Mouse (Mus musculus) midbrain, embryonic 14.5 days (tissue): ENCODE results near the gene Gfpt1. TPM values are rescaled to one million over a fixed set of nuclear protein-coding genes. Genes with fewer than 3 reads are reported as not detected.

Source experiments
- ATAC-seq: fragments of 200-750 bp; cut with Nextera tagmentation; 2 replicates; pipeline ENCODE4 v1.8.0; 2017; ENCODE audit warnings: moderate number of reproducible peaks, moderate library complexity; ENCODE audit not compliant: low FRiP score, low TSS enrichment
- DNase-seq: peaks from one replicate; pipeline ENCODE4 v3.0.0-alpha.2; 2015
- H3K27ac ChIP-seq: fragments of 300-500 bp; sonication (generic); replicated peaks from 2 replicates; pipeline ENCODE4 v1.5.1; 2014; ENCODE audit warnings: mild to moderate bottlenecking, low read depth, low read length, moderate library complexity
- H3K27me3 ChIP-seq: fragments of 300-500 bp; sonication (generic); 2 replicates; pipeline ENCODE4 v1.6.1; 2014; ENCODE audit warnings: low read length, control low read depth, mixed read lengths; ENCODE audit not compliant: control insufficient read depth, insufficient read depth
- H3K36me3 ChIP-seq: fragments of 300-500 bp; sonication (generic); 2 replicates; pipeline ENCODE4 v1.6.1; 2014; ENCODE audit warnings: low read length, control low read depth; ENCODE audit not compliant: control insufficient read depth, insufficient read depth
- H3K4me1 ChIP-seq: fragments of 300-500 bp; sonication (generic); 2 replicates; pipeline ENCODE4 v1.6.1; 2014; ENCODE audit warnings: mild to moderate bottlenecking, antibody characterized with exemption, low read length, control low read depth; ENCODE audit not compliant: control insufficient read depth, insufficient read depth
- H3K4me2 ChIP-seq: fragments of 300-500 bp; sonication (generic); 2 replicates; pipeline ENCODE4 v1.6.1; 2014; ENCODE audit warnings: mild to moderate bottlenecking, low read length, moderate library complexity
- H3K4me3 ChIP-seq: fragments of 300-500 bp; sonication (generic); replicated peaks from 2 replicates; pipeline ENCODE4 v1.5.1; 2014; ENCODE audit warnings: low read depth, low read length
- H3K9ac ChIP-seq: fragments of 300-500 bp; sonication (generic); replicated peaks from 2 replicates; pipeline ENCODE4 v1.6.1; 2014; ENCODE audit warnings: mild to moderate bottlenecking, low read length, moderate library complexity
- H3K9me3 ChIP-seq: fragments of 300-500 bp; sonication (generic); 2 replicates; pipeline ENCODE4 v1.6.1; 2016; ENCODE audit warnings: low read length, control low read depth, mixed read lengths; ENCODE audit not compliant: control insufficient read depth
- WGBS: fragments of 180-500 bp; shearing (Covaris S2); extraction: QIAGEN DNeasy Blood & Tissue Kit; methylation state at CpG from one replicate; pipeline ENCODE4 v1.1.7; 2014; 5-methylcytosine and 5-hydroxymethylcytosine counted together
- polyA plus RNA-seq: library from polyadenylated mRNA; unstranded; fragments of >200 nt; fragmentation: Nextera tagmentation; extraction: Ambion mirVana; gene quantifications from 2 replicates; pipeline ENCODE4 v1.2.1, GENCODE M21; 2014

Gene Gfpt1
- polyA plus RNA-seq, 1 experiment from 2014 or later, result 27.3 TPM

DNA sequence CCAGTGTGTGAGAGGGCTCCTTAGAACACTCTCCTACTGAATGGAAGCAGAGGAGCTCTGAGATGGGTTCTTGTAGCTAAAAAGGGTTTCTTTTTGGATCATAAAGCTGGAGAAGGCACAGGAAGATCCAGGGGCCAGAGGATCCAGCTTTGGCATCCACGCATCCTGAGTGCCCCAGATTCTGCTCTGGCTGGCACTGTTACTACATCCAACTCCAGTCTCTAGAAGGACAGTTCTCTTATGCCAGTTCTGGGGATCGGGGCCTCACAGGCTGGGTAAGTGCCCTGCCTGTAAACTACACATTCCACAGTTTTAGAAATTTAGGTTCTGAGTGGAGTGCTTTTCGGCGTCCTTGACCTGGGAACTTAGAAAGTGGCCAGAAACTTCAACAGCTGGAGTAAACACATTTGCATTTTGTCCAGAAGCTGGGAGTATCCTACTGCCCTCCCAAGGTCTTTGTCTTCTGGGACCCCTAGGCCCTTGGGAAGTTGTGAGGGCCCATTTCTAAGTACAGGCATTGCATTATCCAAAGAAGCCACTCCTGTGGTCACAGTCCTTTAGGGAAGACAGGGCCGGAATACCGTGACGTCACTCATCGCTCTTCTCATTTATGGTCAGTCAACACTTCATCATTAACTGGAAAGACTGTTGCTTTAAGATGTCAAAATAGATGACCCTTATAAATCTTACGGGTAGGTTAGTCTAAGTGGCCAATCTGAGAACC is 57.8 kb downstream of the Gfpt1 start:
- DNase-seq (no peak), ATAC-seq (no peak)
- H3K27ac ChIP-seq, result peak overlapping the region; percentile 38; the same call in 1 of the 2 replicates
- no peak overlapping the region for H3K4me3 ChIP-seq
- H3K4me1 ChIP-seq, result peaks cover 8% of the 10 kb centered on the region; the same call in 1 of the 2 replicates
- no peaks in the 10 kb centered on the region for H3K9me3 ChIP-seq
- no peak overlapping the region for H3K4me2 ChIP-seq
- H3K36me3 ChIP-seq, result no peaks in the 10 kb centered on the region
- H3K27me3 ChIP-seq, result no peaks in the 10 kb centered on the region
- H3K9ac ChIP-seq, result no peak overlapping the region
- WGBS, result 93% methylated on average over 9 of the region's 9 CpGs

DNA sequence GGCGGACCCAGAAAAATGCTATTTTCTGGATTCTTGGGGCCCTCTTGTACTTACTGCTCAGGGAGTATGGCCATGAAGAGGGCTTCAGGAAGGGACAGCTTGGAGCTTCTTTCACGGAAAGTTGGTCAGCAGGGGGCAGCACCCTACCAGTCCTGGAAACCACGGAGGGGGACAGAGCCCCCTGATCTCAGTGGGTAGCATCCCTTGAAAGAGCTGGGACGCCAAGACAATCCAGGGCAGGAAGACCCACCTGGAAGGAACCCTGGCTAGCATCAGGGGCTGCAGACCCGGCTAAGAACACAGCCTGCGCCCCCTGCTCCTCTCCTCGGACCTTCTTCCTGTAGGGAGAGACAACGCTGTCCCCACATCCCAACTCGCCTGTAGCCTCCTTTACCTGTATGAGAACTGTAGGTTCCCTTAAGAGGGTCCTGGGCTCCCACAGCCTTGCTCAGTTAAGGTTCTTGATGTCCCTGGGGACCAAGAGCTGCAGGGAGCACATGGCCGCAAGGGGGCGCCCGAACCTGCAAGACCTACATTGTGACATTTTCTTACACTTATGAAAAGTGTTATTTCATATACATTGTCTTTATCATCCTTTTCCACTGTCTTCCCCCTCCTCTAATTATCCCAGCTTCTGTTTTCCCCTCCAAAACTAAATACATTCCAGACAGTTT is 58.8 kb downstream of the Gfpt1 start:
- Histone ChIP-seq H3K36me3 (no peaks in the 10 kb centered on the region), H3K4me2 (peak overlapping the region; percentile 59), H3K4me3 (peak overlapping the region; percentile 24), H3K9me3 (no peaks in the 10 kb centered on the region), H3K27ac (no peak overlapping the region), H3K27me3 (no peaks in the 10 kb centered on the region), H3K4me1 (peaks cover 8% of the 10 kb centered on the region; the same call in 1 of the 2 replicates), H3K9ac (peak overlapping the region; percentile 41)
- DNase-seq, result peak; percentile 96
- 15% methylated on average over 12 of the region's 12 CpGs for WGBS
- ATAC-seq, result peak; percentile 70; the same call in 1 of the 2 replicates

DNA sequence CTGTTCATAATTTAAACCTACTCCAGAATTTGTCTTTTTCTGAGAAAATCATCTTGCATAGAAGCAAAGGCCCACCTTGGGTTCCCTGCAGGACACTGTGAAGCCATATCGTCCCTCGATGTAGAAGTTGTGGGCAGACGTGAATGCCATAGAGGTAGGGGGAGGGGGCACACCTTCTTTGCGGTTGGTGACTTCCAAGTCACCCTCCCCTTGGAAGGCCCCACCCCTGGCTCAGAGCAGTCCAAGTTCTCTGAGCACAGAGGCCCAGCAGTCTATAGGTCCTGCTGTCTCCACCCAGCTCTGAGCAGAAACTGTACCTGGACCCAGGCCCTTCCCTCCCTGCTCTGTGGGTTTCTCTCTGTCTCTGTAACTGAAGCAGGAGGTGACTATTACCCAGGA is 59.3 kb downstream of the Gfpt1 start:
- Histone ChIP-seq H3K9me3 (no peaks in the 10 kb centered on the region), H3K4me3 (no peak overlapping the region), H3K36me3 (no peaks in the 10 kb centered on the region), H3K9ac (no peak overlapping the region), H3K27ac (no peak overlapping the region), H3K27me3 (no peaks in the 10 kb centered on the region), H3K4me1 (peaks cover 8% of the 10 kb centered on the region; the same call in 1 of the 2 replicates), H3K4me2 (no peak overlapping the region)
- DNase-seq (no peak), ATAC-seq (no peak)
- WGBS, result 29% methylated on average over 4 of the region's 4 CpGs

DNA sequence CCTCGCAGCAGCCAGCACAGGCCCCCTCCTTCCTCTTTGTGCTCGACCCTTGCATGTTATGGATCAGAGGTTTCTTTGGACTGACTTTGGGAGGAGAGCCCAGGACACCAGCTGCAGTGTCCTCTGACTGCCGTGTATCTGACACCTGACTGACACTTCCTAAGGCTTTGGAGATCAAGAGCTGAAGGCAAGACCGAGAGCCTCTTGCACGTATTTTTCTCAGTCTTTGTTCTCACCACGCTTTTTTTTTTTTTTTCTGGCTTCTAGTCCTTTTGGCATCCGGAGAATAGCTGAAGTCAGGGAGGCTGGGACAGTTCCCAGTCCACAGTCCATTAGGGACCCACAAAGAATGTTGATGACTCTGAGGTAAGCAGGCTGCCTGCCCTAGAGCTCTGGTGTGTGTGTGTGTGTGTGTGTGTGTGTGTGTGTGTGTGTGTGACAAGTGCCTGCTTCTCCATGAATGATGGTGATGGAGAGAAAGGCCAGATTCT is 59.8 kb downstream of the Gfpt1 start:
- Histone ChIP-seq H3K4me3 (no peak overlapping the region), H3K9me3 (no peaks in the 10 kb centered on the region), H3K27ac (no peak overlapping the region), H3K9ac (no peak overlapping the region), H3K4me1 (peaks cover 8% of the 10 kb centered on the region; the same call in 1 of the 2 replicates), H3K27me3 (no peaks in the 10 kb centered on the region), H3K4me2 (no peak overlapping the region), H3K36me3 (no peaks in the 10 kb centered on the region)
- ATAC-seq (no peak), DNase-seq (peak; percentile 8)
- WGBS, result 10% methylated on average over 7 of the region's 7 CpGs

DNA sequence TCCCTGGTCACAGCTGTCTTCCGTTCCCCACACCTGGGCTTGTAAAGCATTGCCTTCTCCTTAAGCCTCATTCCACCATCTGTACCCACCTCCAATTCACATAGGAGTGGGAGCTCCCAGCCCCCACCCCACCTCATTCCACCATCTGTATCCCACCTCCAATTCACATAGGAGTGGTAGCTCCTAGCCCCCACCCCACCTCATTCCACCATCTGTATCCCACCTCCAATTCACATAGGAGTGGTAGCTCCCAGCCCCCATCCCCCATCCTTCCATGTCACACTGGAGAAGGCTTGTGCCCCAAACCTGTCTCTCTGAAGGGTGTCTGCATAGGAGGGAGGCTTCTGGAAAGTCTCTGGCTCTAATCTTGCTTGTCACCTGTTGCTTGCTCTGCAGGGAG is 60.7 kb downstream of the Gfpt1 start:
- Histone ChIP-seq H3K27me3 (no peaks in the 10 kb centered on the region), H3K9ac (no peak overlapping the region), H3K4me2 (no peak overlapping the region), H3K4me1 (peaks cover 8% of the 10 kb centered on the region; the same call in 1 of the 2 replicates), H3K4me3 (no peak overlapping the region), H3K9me3 (no peaks in the 10 kb centered on the region), H3K27ac (no peak overlapping the region), H3K36me3 (no peaks in the 10 kb centered on the region)
- 100% methylated on average over 1 of the region's 1 CpGs for WGBS
- no peak for DNase-seq
- no peak for ATAC-seq

DNA sequence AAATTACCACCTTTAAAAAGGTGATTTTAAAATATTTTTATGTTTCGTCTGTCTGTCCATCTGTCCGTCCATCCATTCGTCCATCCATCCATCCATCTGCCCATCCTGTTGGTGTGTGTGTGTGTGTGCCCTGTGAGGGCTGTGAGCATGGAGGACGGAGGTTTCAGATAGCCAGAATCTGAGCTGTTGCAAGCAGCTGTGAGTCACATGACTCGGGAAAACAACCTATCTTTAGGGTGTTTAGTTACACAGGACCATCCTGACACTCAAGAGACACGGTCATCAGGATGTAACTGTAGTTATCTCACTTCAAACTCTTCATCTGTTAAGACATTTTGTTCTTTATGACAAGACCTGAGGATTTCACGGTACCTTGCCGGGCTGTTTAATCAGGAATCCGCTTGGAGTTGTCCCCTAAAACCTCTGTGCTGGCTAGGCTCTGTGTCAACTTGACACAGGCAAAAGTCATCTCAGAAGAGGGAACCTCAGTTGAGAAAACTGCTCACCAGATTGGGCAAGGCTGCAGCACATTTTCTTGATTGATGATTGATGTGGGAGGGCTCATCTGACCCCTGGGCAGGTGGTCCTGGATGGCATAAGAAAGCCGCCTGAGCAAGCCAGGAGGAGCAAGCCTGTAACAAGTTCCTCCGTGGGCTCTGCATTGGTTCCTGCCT is 61.6 kb downstream of the Gfpt1 start, which contains the start of gene D6Ertd527e:
TSS of gene D6Ertd527e (plus strand) at position 624 of the 674 bp plus-strand sequence.
- no peak within 1 kb of the TSS for H3K27ac ChIP-seq
- H3K4me1 ChIP-seq, result peaks cover 6% of the 10 kb centered on the region; the same call in 1 of the 2 replicates
- H3K36me3 ChIP-seq, result no peaks in the 10 kb centered on the region
- ATAC-seq (no peak), DNase-seq (no peak)
- no peaks in the 10 kb centered on the region for H3K9me3 ChIP-seq
- H3K4me2 ChIP-seq, result no peak within 1 kb of the TSS
- no peak within 1 kb of the TSS for H3K9ac ChIP-seq
- H3K4me3 ChIP-seq, result no peak within 1 kb of the TSS
- 88% methylated on average over 11 of the region's 11 CpGs for WGBS
- no peaks in the 10 kb centered on the region for H3K27me3 ChIP-seq

DNA sequence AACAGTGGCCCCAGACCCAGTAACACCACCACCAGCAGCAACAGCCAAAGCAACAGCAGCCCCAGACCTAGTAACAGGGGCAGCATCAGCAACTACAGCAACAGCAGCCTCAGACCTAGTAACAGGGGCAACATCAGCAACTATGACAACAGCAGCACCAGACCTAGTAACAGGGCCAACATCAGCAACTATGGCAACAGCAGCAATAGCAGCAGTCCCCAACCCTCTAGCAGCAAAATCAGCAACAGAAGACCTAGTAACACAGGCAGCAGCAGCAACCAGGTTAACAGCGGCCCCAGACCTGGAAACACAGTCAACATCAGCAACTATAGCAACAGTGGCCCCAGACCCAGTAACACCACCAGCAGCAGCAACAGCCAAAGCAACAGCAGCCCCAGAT is 68.8 kb downstream of the Gfpt1 start:
- DNase-seq (no peak), ATAC-seq (no peak)
- Histone ChIP-seq H3K9ac (no peak overlapping the region), H3K4me2 (no peak overlapping the region), H3K9me3 (no peaks in the 10 kb centered on the region), H3K4me3 (no peak overlapping the region), H3K4me1 (no peaks in the 10 kb centered on the region), H3K27ac (no peak overlapping the region), H3K27me3 (no peaks in the 10 kb centered on the region), H3K36me3 (no peaks in the 10 kb centered on the region)
- 97% methylated on average over 1 of the region's 1 CpGs for WGBS

DNA sequence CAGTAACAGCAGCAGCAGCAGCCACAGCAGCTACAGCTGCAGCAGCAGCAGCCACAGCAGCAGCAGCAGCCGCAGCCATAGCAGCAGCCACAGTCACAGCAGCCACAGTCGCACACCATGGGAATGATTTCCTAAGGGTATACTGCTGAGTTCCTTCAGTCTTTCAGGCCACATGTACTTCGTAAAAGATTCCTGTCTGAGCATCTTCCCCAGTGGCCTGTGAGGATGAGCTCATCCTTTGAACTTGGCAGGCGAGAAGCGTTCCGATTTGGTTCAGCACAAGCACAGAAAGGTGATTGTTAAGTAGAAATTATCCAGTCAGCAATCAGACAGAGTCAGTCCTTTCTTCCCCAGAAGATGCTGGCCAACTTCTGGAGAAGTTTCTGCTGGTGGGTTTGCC is 69.5 kb downstream of the Gfpt1 start:
- Histone ChIP-seq H3K9me3 (no peaks in the 10 kb centered on the region), H3K9ac (no peak overlapping the region), H3K4me1 (no peaks in the 10 kb centered on the region), H3K27me3 (no peaks in the 10 kb centered on the region), H3K36me3 (no peaks in the 10 kb centered on the region), H3K4me3 (no peak overlapping the region), H3K27ac (no peak overlapping the region), H3K4me2 (no peak overlapping the region)
- DNase-seq, result no peak
- ATAC-seq, result no peak
- WGBS, result 77% methylated on average over 6 of the region's 6 CpGs
